Mouse (Mus musculus) G1E (cell line): ENCODE measurements around the gene Myt1l.

ENCODE experiments used
- CTCF ChIP-seq: IDR thresholded peaks from 2 replicates; pipeline ENCODE4 v1.5.1; 2012; ENCODE audit warnings: low read depth, low read length, inconsistent platforms, mixed read lengths
- GATA1 ChIP-seq: IDR thresholded peaks from 2 replicates; pipeline ENCODE4 v1.6.1; 2012; ENCODE audit warnings: borderline replicate concordance, low read length, inconsistent platforms, mixed read lengths
- TAL1 ChIP-seq: conservative IDR thresholded peaks from 2 replicates; pipeline ENCODE4 v1.6.1; 2012; ENCODE audit warnings: low read depth, low read length, inconsistent platforms, mixed read lengths

DNA sequence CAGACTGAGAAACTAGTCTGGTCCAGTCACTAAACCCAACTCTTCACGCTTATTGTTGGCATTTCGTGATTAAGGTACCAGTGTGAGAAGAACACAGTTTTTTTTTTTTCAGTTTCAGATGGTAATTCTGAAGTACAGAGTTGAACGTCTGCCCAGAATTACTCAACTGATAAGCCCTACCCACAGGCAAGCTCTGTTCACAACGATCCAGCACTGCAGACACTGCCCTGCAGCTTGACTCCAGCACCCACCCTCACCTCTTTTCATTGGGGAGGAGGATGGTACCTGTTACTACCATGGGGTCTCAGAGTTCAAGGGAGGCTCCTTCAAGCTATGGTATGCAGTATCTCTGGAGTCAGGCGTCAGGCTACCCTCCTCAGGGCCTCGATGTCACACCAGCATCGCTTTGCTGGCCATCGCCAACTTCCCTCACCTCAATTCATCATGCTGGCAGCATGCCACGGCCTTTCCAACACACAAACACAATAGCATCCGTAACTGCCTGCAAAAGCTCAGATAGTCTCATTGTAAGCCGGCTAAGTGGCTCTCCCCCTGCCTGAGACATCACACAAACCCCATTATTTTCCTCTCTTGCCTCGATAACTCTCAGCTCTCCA, 281.5 kb downstream of the Myt1l start:
- TF ChIP-seq CTCF (no peak), GATA1 (no peak), TAL1 (no peak)
